Mouse (Mus musculus) forebrain, embryonic 11.5 days (tissue): ENCODE results near the gene Sergef. TPM values are rescaled to one million over a fixed set of nuclear protein-coding genes. Genes with fewer than 3 reads are reported as not detected.

Source experiments
- ATAC-seq: fragments of 200-750 bp; cut with Nextera tagmentation; replicated peaks from 2 replicates; pipeline ENCODE4 v1.8.0; 2017; ENCODE audit warnings: moderate TSS enrichment; ENCODE audit not compliant: low FRiP score
- DNase-seq: peaks from one replicate; pipeline ENCODE4 v3.0.0-alpha.2; 2017; ENCODE audit warnings: low spot score
- H3K27ac ChIP-seq: fragments of 300-500 bp; sonication (generic); 2 replicates; pipeline ENCODE4 v1.5.1; 2014; ENCODE audit warnings: low read depth, low read length
- H3K27me3 ChIP-seq: fragments of 300-500 bp; sonication (generic); 2 replicates; pipeline ENCODE4 v1.6.1; 2014; ENCODE audit warnings: mild to moderate bottlenecking, low read length, mixed read lengths; ENCODE audit not compliant: control insufficient read depth, insufficient read depth
- H3K36me3 ChIP-seq: fragments of 300-500 bp; sonication (generic); 2 replicates; pipeline ENCODE4 v1.6.1; 2014; ENCODE audit warnings: mild to moderate bottlenecking, low read length, moderate library complexity, mixed read lengths; ENCODE audit not compliant: control insufficient read depth, insufficient read depth
- H3K4me1 ChIP-seq: fragments of 300-500 bp; sonication (generic); replicated peaks from 2 replicates; pipeline ENCODE4 v1.6.1; 2014; ENCODE audit warnings: low read length, mixed read lengths; ENCODE audit not compliant: control insufficient read depth, insufficient read depth
- H3K4me2 ChIP-seq: fragments of 300-500 bp; sonication (generic); 2 replicates; pipeline ENCODE4 v1.6.1; 2014; ENCODE audit warnings: low read depth, mild to moderate bottlenecking, low read length, moderate library complexity, mixed read lengths; ENCODE audit not compliant: severe bottlenecking
- H3K4me3 ChIP-seq: fragments of 300-500 bp; sonication (generic); 2 replicates; pipeline ENCODE4 v1.5.1; 2014; ENCODE audit warnings: low read depth, low read length
- H3K9ac ChIP-seq: fragments of 300-500 bp; sonication (generic); 2 replicates; pipeline ENCODE4 v1.6.1; 2014; ENCODE audit warnings: low read length
- H3K9me3 ChIP-seq: fragments of 300-500 bp; sonication (generic); 2 replicates; pipeline ENCODE4 v1.6.1; 2016; ENCODE audit warnings: low read length, mixed read lengths; ENCODE audit not compliant: control insufficient read depth
- WGBS: fragments of 180-500 bp; shearing (Covaris S2); extraction: QIAGEN DNeasy Blood & Tissue Kit; methylation state at CpG from one replicate; pipeline ENCODE4 v1.1.7; 2014; 5-methylcytosine and 5-hydroxymethylcytosine counted together
- polyA plus RNA-seq: library from polyadenylated mRNA; unstranded; fragments of >200 nt; fragmentation: Nextera tagmentation; extraction: Ambion mirVana; gene quantifications from 2 replicates; pipeline ENCODE4 v1.2.1, GENCODE M21; 2014

Gene Sergef
- polyA plus RNA-seq, 1 experiment from 2014 or later: 18.7 TPM

DNA sequence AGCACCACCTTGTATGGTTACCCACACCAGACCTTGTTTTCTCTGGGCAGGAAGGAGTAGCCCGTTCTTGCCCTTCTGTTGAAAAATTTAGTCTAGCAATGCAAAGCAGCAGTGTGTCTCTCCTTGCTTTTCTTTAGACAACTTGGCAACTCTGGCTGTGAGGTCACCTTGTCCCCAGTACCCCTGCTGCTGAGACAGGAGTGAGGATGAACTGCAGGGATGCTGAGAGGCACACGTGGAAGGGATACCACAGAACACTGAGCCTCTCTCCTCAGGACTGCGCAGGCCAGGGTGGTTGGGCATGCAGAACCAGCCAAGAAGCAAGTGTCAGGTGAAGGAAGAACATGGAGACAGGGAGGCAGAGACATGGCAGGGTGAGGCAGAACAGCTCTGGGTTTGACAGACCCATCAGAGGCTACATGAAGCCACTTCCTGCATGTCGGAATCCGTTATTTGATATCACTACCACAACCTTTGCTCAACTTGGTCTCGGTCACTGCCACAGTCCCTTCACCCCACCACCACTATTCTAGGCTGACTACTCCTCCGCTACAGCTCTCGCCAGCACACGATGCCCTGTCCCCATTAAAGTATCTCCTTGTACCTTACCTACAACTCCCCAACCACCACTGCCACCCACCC lies 103.0 kb downstream of the Sergef start:
- WGBS: 84% methylated on average over 9 of the region's 9 CpGs
- peaks cover 4% of the 10 kb centered on the region; the same call in 1 of the 2 replicates for H3K4me1 ChIP-seq
- DNase-seq (no peak), ATAC-seq (no peak)
- no peak overlapping the region for H3K27ac ChIP-seq
- H3K36me3 ChIP-seq: no peaks in the 10 kb centered on the region
- no peak overlapping the region for H3K4me3 ChIP-seq
- H3K27me3 ChIP-seq: no peaks in the 10 kb centered on the region
- no peak overlapping the region for H3K9ac ChIP-seq
- no peak overlapping the region for H3K4me2 ChIP-seq
- no peaks in the 10 kb centered on the region for H3K9me3 ChIP-seq

DNA sequence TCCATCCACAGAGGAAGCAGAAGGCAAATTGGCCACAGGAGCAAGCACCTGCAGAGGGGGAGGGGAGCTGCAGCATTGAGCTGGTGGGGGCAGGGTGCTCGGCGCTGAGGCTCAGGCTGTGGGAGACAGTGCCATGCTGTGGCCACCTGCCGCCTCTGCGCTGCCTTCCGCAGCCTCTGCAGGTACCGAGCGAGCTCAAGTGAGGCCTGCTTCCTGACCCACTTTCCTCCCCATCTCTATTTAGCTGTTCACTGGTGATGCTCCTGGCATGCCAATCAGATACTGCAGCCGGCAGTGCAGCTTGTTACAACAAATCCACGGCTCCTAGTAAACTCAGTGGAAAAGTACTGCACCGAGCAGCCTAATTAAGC lies 104.2 kb downstream of the Sergef start:
- ATAC-seq: peak; percentile 61
- Histone ChIP-seq H3K4me3 (no peak overlapping the region), H3K9ac (no peak overlapping the region), H3K4me1 (peaks cover 4% of the 10 kb centered on the region; the same call in 1 of the 2 replicates), H3K27ac (no peak overlapping the region), H3K4me2 (no peak overlapping the region), H3K36me3 (no peaks in the 10 kb centered on the region), H3K9me3 (no peaks in the 10 kb centered on the region), H3K27me3 (no peaks in the 10 kb centered on the region)
- DNase-seq: peak; percentile 69
- 22% methylated on average over 10 of the region's 10 CpGs for WGBS

DNA sequence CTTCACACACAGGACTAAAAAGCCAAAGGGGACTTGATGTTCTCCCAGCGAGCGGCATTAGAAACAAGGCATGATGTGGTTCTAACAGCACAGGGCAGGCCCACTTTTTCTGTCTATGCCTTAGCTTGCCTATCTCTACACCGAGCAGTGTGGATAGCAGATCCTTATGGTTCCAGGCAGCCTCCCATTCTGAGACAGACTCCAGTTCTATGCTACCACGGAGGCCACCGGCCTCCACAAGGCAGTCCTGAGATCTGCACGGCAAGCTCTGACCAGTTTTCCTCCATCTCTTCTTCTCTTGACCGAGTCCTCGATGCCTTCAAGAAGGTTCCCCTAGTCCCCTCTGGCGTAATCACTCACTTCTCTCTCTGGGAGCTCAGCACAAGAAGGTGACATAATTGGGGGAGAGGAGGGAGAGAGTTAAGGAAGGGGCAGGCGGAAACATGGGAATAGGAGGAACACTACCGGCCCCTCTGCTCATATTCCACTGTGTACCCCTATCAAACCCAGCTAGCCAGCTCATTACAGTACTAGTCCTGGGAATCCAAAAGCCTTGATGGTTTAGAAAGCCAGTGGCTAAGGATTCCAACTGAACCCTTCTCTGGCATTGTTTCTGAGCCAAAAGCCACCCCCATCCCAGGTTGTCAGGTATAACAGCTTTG lies 104.7 kb downstream of the Sergef start:
- Histone ChIP-seq H3K27me3 (no peaks in the 10 kb centered on the region), H3K4me2 (no peak overlapping the region), H3K27ac (no peak overlapping the region), H3K36me3 (no peaks in the 10 kb centered on the region), H3K4me3 (no peak overlapping the region), H3K9me3 (no peaks in the 10 kb centered on the region), H3K9ac (no peak overlapping the region), H3K4me1 (peaks cover 4% of the 10 kb centered on the region; the same call in 1 of the 2 replicates)
- ATAC-seq: no peak
- 83% methylated on average over 11 of the region's 11 CpGs for WGBS
- no peak for DNase-seq

DNA sequence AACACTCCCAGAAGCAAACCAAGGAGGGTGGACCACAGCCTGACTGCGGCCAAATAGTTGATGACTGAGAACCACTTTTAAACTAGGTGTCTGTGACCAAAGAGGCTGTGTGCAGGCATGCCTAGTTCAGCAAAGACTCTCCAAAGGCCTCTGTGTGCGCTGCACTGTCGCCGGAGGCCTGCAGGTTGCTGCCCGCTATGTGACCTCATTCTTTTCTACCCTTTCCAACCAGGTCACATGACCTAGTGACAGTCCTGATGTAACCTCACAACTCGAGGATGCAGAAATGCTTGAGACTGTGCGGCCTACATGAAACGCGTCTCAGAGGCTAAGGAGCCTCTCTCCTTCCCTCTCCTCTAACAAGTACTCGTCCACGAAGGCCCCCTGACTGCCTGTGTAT lies 106.1 kb downstream of the Sergef start:
- no peak overlapping the region for H3K4me3 ChIP-seq
- H3K4me2 ChIP-seq: no peak overlapping the region
- no peaks in the 10 kb centered on the region for H3K27me3 ChIP-seq
- H3K9me3 ChIP-seq: no peaks in the 10 kb centered on the region
- DNase-seq: no peak
- ATAC-seq: no peak
- no peak overlapping the region for H3K9ac ChIP-seq
- 82% methylated on average over 11 of the region's 11 CpGs for WGBS
- H3K4me1 ChIP-seq: peaks cover 4% of the 10 kb centered on the region; the same call in 1 of the 2 replicates
- H3K36me3 ChIP-seq: no peaks in the 10 kb centered on the region
- H3K27ac ChIP-seq: no peak overlapping the region

DNA sequence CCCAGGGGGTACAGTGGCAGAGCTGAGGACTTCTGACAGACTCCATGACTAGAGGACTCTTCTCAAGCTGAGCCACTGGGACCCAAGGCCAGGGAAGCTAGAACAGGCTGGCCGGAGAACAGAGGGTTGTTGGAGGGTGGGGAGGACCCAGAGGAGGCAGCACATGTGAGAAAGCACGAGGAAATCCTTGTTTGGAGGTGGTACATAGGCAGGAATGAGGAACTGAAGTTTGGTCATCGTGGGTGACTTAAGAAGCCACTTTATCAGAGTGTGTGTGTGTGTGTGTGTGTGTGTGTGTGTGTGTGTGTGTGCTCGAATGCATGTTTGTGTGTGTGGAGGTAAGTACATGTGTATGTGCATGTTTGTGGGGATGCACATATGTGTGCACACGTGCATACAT lies 108.3 kb downstream of the Sergef start:
- DNase-seq (no peak), ATAC-seq (no peak)

DNA sequence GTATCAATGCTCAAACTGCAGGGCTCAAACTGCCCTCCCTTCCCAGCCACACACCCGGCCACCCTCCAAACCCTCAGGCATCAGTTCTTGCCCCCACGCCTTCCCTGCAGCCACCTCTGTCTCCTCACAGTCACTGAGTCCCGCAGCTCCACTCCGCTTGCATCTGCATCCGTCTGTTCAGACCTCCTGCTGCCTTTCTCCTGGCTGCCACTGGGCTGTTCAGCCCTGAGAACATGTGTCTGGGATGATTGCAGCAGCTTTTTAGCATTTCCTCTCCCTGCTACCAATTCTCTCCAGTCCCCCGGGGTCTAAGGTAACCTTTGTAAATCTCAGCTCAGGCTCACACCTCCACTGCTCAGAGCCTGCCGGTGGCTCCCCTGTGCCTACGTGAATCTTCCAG lies 109.7 kb downstream of the Sergef start:
- H3K4me3 ChIP-seq: no peak overlapping the region
- WGBS: 65% methylated on average over 8 of the region's 8 CpGs
- H3K27ac ChIP-seq: no peak overlapping the region
- ATAC-seq (no peak), DNase-seq (no peak)
- no peaks in the 10 kb centered on the region for H3K4me1 ChIP-seq
- no peaks in the 10 kb centered on the region for H3K27me3 ChIP-seq
- no peaks in the 10 kb centered on the region for H3K36me3 ChIP-seq
- no peak overlapping the region for H3K9ac ChIP-seq
- H3K4me2 ChIP-seq: no peak overlapping the region
- H3K9me3 ChIP-seq: no peaks in the 10 kb centered on the region

More for the DNA sequence above, 108.3 kb downstream of the Sergef start:
- peaks cover 4% of the 10 kb centered on the region; the same call in 1 of the 2 replicates for H3K4me1 ChIP-seq
- no peak overlapping the region for H3K27ac ChIP-seq
- H3K9me3 ChIP-seq: no peaks in the 10 kb centered on the region
- no peaks in the 10 kb centered on the region for H3K27me3 ChIP-seq
- H3K4me3 ChIP-seq: no peak overlapping the region
- WGBS: 83% methylated on average over 4 of the region's 5 CpGs
- no peak overlapping the region for H3K9ac ChIP-seq
- H3K4me2 ChIP-seq: no peak overlapping the region
- H3K36me3 ChIP-seq: no peaks in the 10 kb centered on the region

DNA sequence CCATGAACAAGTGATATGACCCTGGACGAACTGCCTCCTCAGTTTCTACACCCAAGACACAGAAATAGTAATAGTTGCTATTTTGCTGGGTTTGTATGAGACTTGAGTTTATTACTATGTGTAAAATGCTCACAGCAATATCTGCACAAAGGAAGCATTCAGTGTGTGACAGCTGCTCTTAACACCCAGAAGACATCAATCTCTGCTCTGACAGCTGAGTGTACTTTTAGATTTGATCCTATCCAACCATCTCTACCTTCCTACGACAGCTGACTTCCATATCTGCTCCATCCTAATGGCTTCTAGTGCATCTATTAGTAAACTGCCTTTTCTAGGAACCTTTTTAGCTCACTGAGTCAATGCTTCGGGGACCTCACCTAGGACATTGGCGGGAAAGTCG lies 110.3 kb downstream of the Sergef start:
- Histone ChIP-seq H3K27ac (no peak overlapping the region), H3K4me3 (no peak overlapping the region), H3K9me3 (no peaks in the 10 kb centered on the region), H3K36me3 (no peaks in the 10 kb centered on the region), H3K9ac (no peak overlapping the region), H3K4me2 (no peak overlapping the region), H3K27me3 (no peaks in the 10 kb centered on the region), H3K4me1 (no peaks in the 10 kb centered on the region)
- DNase-seq (no peak), ATAC-seq (no peak)
- WGBS: 89% methylated on average over 5 of the region's 5 CpGs

DNA sequence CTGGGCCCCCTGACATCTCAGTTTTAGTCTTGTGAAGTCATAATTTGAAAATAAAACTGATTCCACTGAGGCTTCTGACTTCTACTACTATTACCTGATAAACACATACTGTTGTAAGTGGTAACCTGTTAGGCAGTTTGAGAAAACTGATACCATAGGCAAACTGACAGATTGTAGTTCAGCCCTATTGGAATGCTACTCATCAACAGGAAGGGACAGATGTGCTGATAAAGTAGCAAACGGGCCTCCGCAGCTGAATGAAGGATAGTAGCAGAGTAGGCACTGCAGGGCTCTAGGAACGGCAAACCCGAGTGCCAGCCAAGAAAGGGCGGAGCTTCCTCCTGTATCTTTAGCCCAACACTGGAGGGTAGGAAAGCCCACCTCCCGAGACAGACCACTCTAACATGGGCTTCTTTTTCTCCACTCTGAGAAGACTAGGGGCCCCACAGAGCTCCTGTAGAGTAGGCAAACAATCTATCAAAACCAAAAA lies 112.9 kb downstream of the Sergef start:
- ATAC-seq: no peak
- no peak overlapping the region for H3K4me3 ChIP-seq
- no peaks in the 10 kb centered on the region for H3K4me1 ChIP-seq
- H3K9me3 ChIP-seq: no peaks in the 10 kb centered on the region
- no peak overlapping the region for H3K9ac ChIP-seq
- H3K36me3 ChIP-seq: no peaks in the 10 kb centered on the region
- no peak overlapping the region for H3K4me2 ChIP-seq
- WGBS: 69% methylated on average over 6 of the region's 6 CpGs
- no peaks in the 10 kb centered on the region for H3K27me3 ChIP-seq
- no peak for DNase-seq
- no peak overlapping the region for H3K27ac ChIP-seq

DNA sequence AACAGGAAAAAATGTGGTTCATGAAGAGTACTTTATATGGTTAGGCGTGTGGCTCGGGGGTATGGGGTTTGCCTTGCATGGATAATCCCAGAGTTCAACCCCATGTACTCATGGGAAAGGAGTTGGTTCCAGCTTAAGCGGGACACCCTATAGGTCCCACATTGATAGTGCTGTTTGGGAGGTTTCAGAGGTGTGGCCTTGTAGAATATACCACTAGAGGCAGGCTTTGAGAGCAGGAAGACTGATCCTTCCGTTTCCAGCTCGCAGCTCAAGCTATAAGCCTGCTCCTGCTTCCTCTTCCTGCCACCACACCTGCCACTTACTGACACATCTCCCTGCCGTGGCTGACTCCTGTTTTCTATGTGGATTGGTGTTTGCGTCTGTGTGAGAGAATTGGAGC lies 116.4 kb downstream of the Sergef start:
- H3K27ac ChIP-seq: no peak overlapping the region
- H3K4me3 ChIP-seq: no peak overlapping the region
- H3K36me3 ChIP-seq: no peaks in the 10 kb centered on the region
- H3K27me3 ChIP-seq: no peaks in the 10 kb centered on the region
- H3K4me2 ChIP-seq: no peak overlapping the region
- no peaks in the 10 kb centered on the region for H3K4me1 ChIP-seq
- ATAC-seq (no peak), DNase-seq (no peak)
- no peak overlapping the region for H3K9ac ChIP-seq
- no peaks in the 10 kb centered on the region for H3K9me3 ChIP-seq
- 85% methylated on average over 7 of the region's 7 CpGs for WGBS
